Mouse (Mus musculus): Measurements from ENCODE around the gene Moxd1. TPM values are rescaled to one million over a fixed set of nuclear protein-coding genes. Genes with fewer than 3 reads are reported as not detected.

Gene Moxd1
- polyA plus RNA-seq, 1 experiment from 2014 or later = 4.9 TPM

GRCm38 (mm10) chr10:24267520-24267919 lies 44.2 kb downstream of the Moxd1 start:
- 72% methylated on average over 2 of the region's 2 CpGs for WGBS
- no peaks in the 10 kb centered on the region for H3K4me1 ChIP-seq (ENCODE audit: insufficient read depth)
- TF ChIP-seq CTCF (IDR thresholded peaks at IDR 0.05; ENCODE audit: low read depth) = no peak
- no peaks in the 10 kb centered on the region for H3K36me3 ChIP-seq (ENCODE audit: insufficient read depth)
- no peaks in the 10 kb centered on the region for H3K9me3 ChIP-seq (ENCODE audit: low read depth, low read length)
- no peaks in the 10 kb centered on the region for H3K27me3 ChIP-seq (ENCODE audit: insufficient read depth, low read length)
- ATAC-seq (ENCODE audit: insufficient read depth) (no peak), DNase-seq (peak; percentile 59)
- H3K4me2 ChIP-seq = no peak overlapping the region
- H3K4me3 ChIP-seq (ENCODE audit: low read depth, low read length) = no peak overlapping the region
- H3K27ac ChIP-seq (ENCODE audit: low read depth) = no peak overlapping the region
- H3K9ac ChIP-seq = no peak overlapping the region

DNA sequence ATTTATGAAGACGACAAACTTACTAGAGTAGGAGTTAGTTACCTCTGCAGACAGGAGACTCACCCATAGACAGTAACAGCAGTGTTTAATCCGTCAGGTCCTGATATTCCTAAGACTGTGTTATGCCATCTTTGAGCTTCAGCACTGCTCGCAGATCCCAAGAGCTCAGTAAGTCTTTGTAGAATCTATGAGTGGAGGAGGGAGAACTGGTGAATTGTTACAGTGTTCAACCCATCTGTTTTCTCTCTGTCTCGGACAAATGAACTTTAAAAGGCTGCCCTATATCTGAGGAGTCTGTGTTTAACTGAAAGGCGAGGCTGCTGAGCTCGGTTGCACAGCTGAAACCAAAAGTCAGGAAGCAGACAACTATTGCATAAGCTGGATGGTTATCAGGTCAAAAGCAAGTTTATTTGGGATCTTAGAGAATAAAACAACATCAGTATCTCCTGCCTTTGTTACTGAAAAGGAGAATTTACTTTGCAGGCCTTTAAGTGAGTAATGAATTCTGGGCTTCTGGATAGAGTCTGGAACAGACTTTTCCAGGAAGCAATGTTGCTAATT lies 47.8 kb downstream of the Moxd1 start:
- no peaks in the 10 kb centered on the region for H3K36me3 ChIP-seq (ENCODE audit: insufficient read depth)
- no peak overlapping the region for H3K9ac ChIP-seq
- ATAC-seq (ENCODE audit: insufficient read depth) (no peak), DNase-seq (peak; percentile 26)
- no peaks in the 10 kb centered on the region for H3K27me3 ChIP-seq (ENCODE audit: insufficient read depth, low read length)
- no peak overlapping the region for H3K27ac ChIP-seq (ENCODE audit: low read depth)
- TF ChIP-seq CTCF (IDR thresholded peaks at IDR 0.05; ENCODE audit: low read depth) = no peak
- 45% methylated on average over 6 of the region's 6 CpGs for WGBS
- no peak overlapping the region for H3K4me3 ChIP-seq (ENCODE audit: low read depth, low read length)
- no peaks in the 10 kb centered on the region for H3K4me1 ChIP-seq (ENCODE audit: insufficient read depth)
- no peaks in the 10 kb centered on the region for H3K9me3 ChIP-seq (ENCODE audit: low read depth, low read length)
- H3K4me2 ChIP-seq = no peak overlapping the region

- no peaks in the 10 kb centered on the region for H3K36me3 ChIP-seq (ENCODE audit: insufficient read depth)
- H3K27me3 ChIP-seq (ENCODE audit: insufficient read depth, low read length) = no peaks in the 10 kb centered on the region
- H3K27ac ChIP-seq (ENCODE audit: low read depth) = no peak overlapping the region
- TF ChIP-seq CTCF (IDR thresholded peaks at IDR 0.05; ENCODE audit: low read depth) = no peak
- H3K9me3 ChIP-seq (ENCODE audit: low read depth, low read length) = no peaks in the 10 kb centered on the region
- H3K9ac ChIP-seq = no peak overlapping the region
- DNase-seq (no peak), ATAC-seq (ENCODE audit: insufficient read depth) (no peak)
- H3K4me1 ChIP-seq (ENCODE audit: insufficient read depth) = no peaks in the 10 kb centered on the region
- no peak overlapping the region for H3K4me2 ChIP-seq
- H3K4me3 ChIP-seq (ENCODE audit: low read depth, low read length) = no peak overlapping the region
- WGBS = 35% methylated on average over 7 of the region's 7 CpGs
Observed at GRCm38 (mm10) chr10:24276211-24276610, 52.9 kb downstream of the Moxd1 start.

DNA sequence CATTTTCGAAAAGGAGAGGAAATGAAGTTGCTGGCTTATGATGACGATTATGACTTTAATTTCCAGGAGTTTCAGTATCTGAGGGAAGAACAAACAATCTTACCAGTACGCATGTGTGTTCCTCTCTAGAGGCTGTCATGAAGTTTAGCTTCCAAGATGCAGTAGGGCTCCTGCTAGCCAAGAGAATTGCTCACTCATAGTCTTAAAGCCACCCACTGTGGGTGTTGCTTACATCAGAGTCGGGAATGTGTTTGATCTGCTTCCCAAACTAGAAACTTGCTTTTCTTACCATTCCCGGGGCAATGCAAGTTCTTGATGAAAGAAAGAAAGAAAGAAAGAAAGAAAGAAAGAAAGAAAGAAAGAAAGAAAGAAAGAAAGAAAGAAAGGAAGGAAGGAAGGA lies 59.3 kb downstream of the Moxd1 start:
- Histone ChIP-seq H3K27ac (ENCODE audit: low read depth) (no peak overlapping the region), H3K36me3 (ENCODE audit: insufficient read depth) (no peaks in the 10 kb centered on the region), H3K27me3 (ENCODE audit: insufficient read depth, low read length) (no peaks in the 10 kb centered on the region), H3K4me2 (no peak overlapping the region), H3K4me1 (ENCODE audit: insufficient read depth) (no peaks in the 10 kb centered on the region), H3K4me3 (ENCODE audit: low read depth, low read length) (no peak overlapping the region), H3K9ac (no peak overlapping the region), H3K9me3 (ENCODE audit: low read depth, low read length) (no peaks in the 10 kb centered on the region)
- DNase-seq (peak; percentile 47), ATAC-seq (ENCODE audit: insufficient read depth) (no peak)
- TF ChIP-seq CTCF (IDR thresholded peaks at IDR 0.05; ENCODE audit: low read depth) = no peak
- WGBS = 42% methylated on average over 5 of the region's 5 CpGs

- ATAC-seq (ENCODE audit: insufficient read depth) (no peak), DNase-seq (no peak)
- WGBS = 53% methylated on average over 8 of the region's 8 CpGs
- Histone ChIP-seq H3K9ac (no peak overlapping the region), H3K4me1 (ENCODE audit: insufficient read depth) (no peaks in the 10 kb centered on the region), H3K9me3 (ENCODE audit: low read depth, low read length) (no peaks in the 10 kb centered on the region), H3K4me2 (no peak overlapping the region), H3K27ac (ENCODE audit: low read depth) (no peak overlapping the region), H3K36me3 (ENCODE audit: insufficient read depth) (no peaks in the 10 kb centered on the region), H3K4me3 (ENCODE audit: low read depth, low read length) (no peak overlapping the region), H3K27me3 (ENCODE audit: insufficient read depth, low read length) (no peaks in the 10 kb centered on the region)
- no peak for TF ChIP-seq CTCF (IDR thresholded peaks at IDR 0.05; ENCODE audit: low read depth)
Observed at GRCm38 (mm10) chr10:24291611-24292010, 68.3 kb downstream of the Moxd1 start.

- Histone ChIP-seq H3K4me3 (ENCODE audit: low read depth, low read length) (no peak overlapping the region), H3K4me1 (ENCODE audit: insufficient read depth) (no peaks in the 10 kb centered on the region), H3K9me3 (ENCODE audit: low read depth, low read length) (no peaks in the 10 kb centered on the region), H3K4me2 (no peak overlapping the region), H3K9ac (no peak overlapping the region), H3K27me3 (ENCODE audit: insufficient read depth, low read length) (no peaks in the 10 kb centered on the region), H3K27ac (ENCODE audit: low read depth) (no peak overlapping the region), H3K36me3 (ENCODE audit: insufficient read depth) (no peaks in the 10 kb centered on the region)
- WGBS = 89% methylated on average over 1 of the region's 1 CpGs
- no peak for DNase-seq
- no peak for ATAC-seq (ENCODE audit: insufficient read depth)
- no peak for TF ChIP-seq CTCF (IDR thresholded peaks at IDR 0.05; ENCODE audit: low read depth)
Observed at GRCm38 (mm10) chr10:24292671-24293070, 69.4 kb downstream of the Moxd1 start.

DNA sequence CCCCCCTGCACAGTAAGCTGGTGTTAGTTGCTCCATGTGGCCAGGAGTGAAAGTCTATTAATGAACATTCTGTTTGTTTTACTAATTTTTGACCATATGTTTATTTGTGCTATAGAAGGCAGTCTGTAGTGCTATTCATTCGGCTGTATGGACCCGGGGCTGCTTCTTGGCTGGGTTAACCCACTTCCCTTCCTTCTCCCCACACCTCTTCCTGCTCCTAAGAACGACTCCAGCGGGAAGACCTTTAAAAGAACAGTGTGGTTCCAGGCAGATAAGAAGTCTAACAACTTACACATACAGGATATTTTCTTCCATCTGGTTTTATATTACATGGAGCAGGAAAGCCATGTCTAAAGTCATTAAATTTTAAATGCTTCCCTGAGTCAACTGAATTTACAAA lies 73.3 kb downstream of the Moxd1 start:
- H3K9ac ChIP-seq = no peak overlapping the region
- H3K27me3 ChIP-seq (ENCODE audit: insufficient read depth, low read length) = no peaks in the 10 kb centered on the region
- no peak for ATAC-seq (ENCODE audit: insufficient read depth)
- no peaks in the 10 kb centered on the region for H3K36me3 ChIP-seq (ENCODE audit: insufficient read depth)
- H3K4me2 ChIP-seq = no peak overlapping the region
- TF ChIP-seq CTCF (IDR thresholded peaks at IDR 0.05; ENCODE audit: low read depth) = no peak
- no peak overlapping the region for H3K27ac ChIP-seq (ENCODE audit: low read depth)
- no peak overlapping the region for H3K4me3 ChIP-seq (ENCODE audit: low read depth, low read length)
- 27% methylated on average over 4 of the region's 4 CpGs for WGBS
- no peaks in the 10 kb centered on the region for H3K9me3 ChIP-seq (ENCODE audit: low read depth, low read length)
- no peak for DNase-seq
- no peaks in the 10 kb centered on the region for H3K4me1 ChIP-seq (ENCODE audit: insufficient read depth)

DNA sequence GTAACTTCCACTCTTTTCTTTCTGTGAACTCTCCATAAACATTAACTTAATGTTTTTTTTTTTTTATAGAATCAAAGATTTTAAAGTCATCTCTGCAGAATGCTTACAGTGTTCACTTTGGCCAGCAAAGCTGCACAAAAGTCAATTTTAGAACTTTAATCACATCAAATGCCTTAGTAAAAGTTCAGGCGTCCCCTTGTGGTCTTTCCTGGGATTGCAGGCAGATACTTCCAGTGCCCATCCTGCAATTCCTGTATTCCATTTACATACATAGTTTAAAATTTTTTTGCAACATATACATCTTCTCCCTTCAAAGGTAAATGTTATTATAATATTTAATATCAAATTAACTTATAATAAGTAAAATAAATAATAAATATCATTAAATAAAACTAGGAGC lies 74.5 kb downstream of the Moxd1 start:
- peak; percentile 89 for DNase-seq
- H3K4me2 ChIP-seq = no peak overlapping the region
- H3K27me3 ChIP-seq (ENCODE audit: insufficient read depth, low read length) = no peaks in the 10 kb centered on the region
- H3K27ac ChIP-seq (ENCODE audit: low read depth) = no peak overlapping the region
- ATAC-seq (ENCODE audit: insufficient read depth) = no peak
- no peak overlapping the region for H3K9ac ChIP-seq
- H3K36me3 ChIP-seq (ENCODE audit: insufficient read depth) = no peaks in the 10 kb centered on the region
- WGBS = 0% methylated on average over 1 of the region's 1 CpGs
- peak; percentile 90 for TF ChIP-seq CTCF (IDR thresholded peaks at IDR 0.05; ENCODE audit: low read depth)
- H3K9me3 ChIP-seq (ENCODE audit: low read depth, low read length) = no peaks in the 10 kb centered on the region
- H3K4me3 ChIP-seq (ENCODE audit: low read depth, low read length) = no peak overlapping the region
- H3K4me1 ChIP-seq (ENCODE audit: insufficient read depth) = no peaks in the 10 kb centered on the region

All from lung, embryonic 14.5 days (tissue).